Mouse (Mus musculus) small intestine, adult 2 months (tissue): Measurements from ENCODE around the gene Gm45713. TPM values are rescaled to one million over a fixed set of nuclear protein-coding genes. Genes with fewer than 3 reads are reported as not detected.

Experiments used
- H3K27ac ChIP-seq: fragments of 200-500 bp; 2 replicates; pipeline ENCODE4 v1.5.1; 2012; ENCODE audit warnings: low read depth, low read length, control low read depth, inconsistent platforms; ENCODE audit not compliant: insufficient read depth
- H3K27me3 ChIP-seq: fragments of 200-500 bp; 2 replicates; pipeline ENCODE4 v1.6.1; 2012; ENCODE audit warnings: mild to moderate bottlenecking, moderate library complexity, low read length, inconsistent platforms; ENCODE audit not compliant: control insufficient read depth, insufficient read depth
- H3K36me3 ChIP-seq: fragments of 200-500 bp; 2 replicates; pipeline ENCODE4 v1.6.1; 2012; ENCODE audit warnings: mild to moderate bottlenecking, low read length, control low read depth, inconsistent platforms; ENCODE audit not compliant: control insufficient read depth, insufficient read depth
- H3K4me1 ChIP-seq: fragments of 200-500 bp; 2 replicates; pipeline ENCODE4 v1.6.1; 2012; ENCODE audit warnings: low read length, inconsistent platforms, mixed read lengths; ENCODE audit not compliant: control insufficient read depth, insufficient read depth, insufficient read length
- H3K4me3 ChIP-seq: fragments of 200-500 bp; 2 replicates; pipeline ENCODE4 v1.5.1; 2012; ENCODE audit warnings: low read depth, mild to moderate bottlenecking, control low read depth, inconsistent platforms, low read length, moderate library complexity
- CTCF ChIP-seq: fragments of 200-500 bp; IDR thresholded peaks from 2 replicates; pipeline ENCODE4 v1.5.1; 2012; ENCODE audit warnings: low read depth, mild to moderate bottlenecking, control low read depth, inconsistent platforms, low read length, moderate library complexity, mixed read lengths; ENCODE audit not compliant: insufficient replicate concordance, insufficient read length; ENCODE audit errors: extremely low read depth
- POLR2A ChIP-seq: fragments of 200-500 bp; IDR thresholded peaks from 2 replicates; pipeline ENCODE4 v1.6.1; 2012; ENCODE audit warnings: low read depth, mild to moderate bottlenecking, control low read depth, inconsistent platforms, low read length, moderate library complexity
- WGBS: fragments of 180-500 bp; shearing (Covaris S2); methylation state at CpG from one replicate; pipeline ENCODE4 v1.1.7; 2018; 5-methylcytosine and 5-hydroxymethylcytosine counted together
- polyA plus RNA-seq: library from polyadenylated mRNA; depleted of rRNA; stranded (reverse); fragments of >200 nt; gene quantifications from 2 replicates; pipeline ENCODE4 v1.2.3, GENCODE M21; 2012

The Gm45713 gene
- polyA plus RNA-seq, 1 experiment: 1.5 TPM

- Histone ChIP-seq H3K4me1 (0 out of 2 replicates have a peak, but pooled peaks cover 4% of the 10 kb centered on the region), H3K36me3 (no peaks in the 10 kb centered on the region), H3K27ac (no peak overlapping the region), H3K4me3 (no peak overlapping the region), H3K27me3 (no peaks in the 10 kb centered on the region)
- peak; percentile 28; the same call in 1 of the 2 replicates for TF ChIP-seq CTCF
- no peak for TF ChIP-seq POLR2A
- 87% methylated on average over 8 of the region's 8 CpGs for WGBS
Observed at GRCm38 (mm10) chr7:45133446-45134159, 2.4 kb downstream of the Gm45713 start.

- Histone ChIP-seq H3K36me3 (peaks cover 5% of the 10 kb centered on the region), H3K4me3 (no peak overlapping the region), H3K4me1 (0 out of 2 replicates have a peak, but pooled peaks cover 4% of the 10 kb centered on the region), H3K27me3 (no peaks in the 10 kb centered on the region), H3K27ac (no peak overlapping the region)
- WGBS: 92% methylated on average over 11 of the region's 11 CpGs
- TF ChIP-seq CTCF (no peak), POLR2A (no peak)
Observed at GRCm38 (mm10) chr7:45131850-45132249, 4.2 kb downstream of the Gm45713 start.

GRCm38 (mm10) chr7:45129776-45130512 is 6.1 kb downstream of the Gm45713 start:
- Histone ChIP-seq H3K27me3 (no peaks in the 10 kb centered on the region), H3K4me1 (no peaks in the 10 kb centered on the region; the same call in 1 of the 2 replicates), H3K27ac (0 out of 2 replicates have a peak overlapping the region, but pooled peaks have one; percentile 74), H3K4me3 (no peak overlapping the region), H3K36me3 (peaks cover 23% of the 10 kb centered on the region)
- 74% methylated on average over 15 of the region's 15 CpGs for WGBS
- TF ChIP-seq CTCF (no peak), POLR2A (no peak)

- peaks cover 2% of the 10 kb centered on the region; the same call in 1 of the 2 replicates for H3K4me1 ChIP-seq
Observed at GRCm38 (mm10) chr7:45129318-45129717, 6.7 kb downstream of the Gm45713 start.

GRCm38 (mm10) chr7:45128624-45129246 is 7.3 kb downstream of the Gm45713 start, which contains the start of gene Rpl13a:
Rpl13a (minus strand) TSS chr7:45128761.
- peaks cover 2% of the 10 kb centered on the region; the same call in 1 of the 2 replicates for H3K4me1 ChIP-seq
- TF ChIP-seq POLR2A (peak; percentile 87), CTCF (peak; percentile 77)
- H3K36me3 ChIP-seq: peaks cover 23% of the 10 kb centered on the region
- WGBS: under 1% methylated on average over 48 of the region's 48 CpGs
- H3K27ac ChIP-seq: peak within 1 kb of the TSS; percentile 74
- H3K27me3 ChIP-seq: no peaks in the 10 kb centered on the region
- H3K4me3 ChIP-seq: peak within 1 kb of the TSS; percentile 80

More at GRCm38 (mm10) chr7:45129318-45129717, 6.7 kb downstream of the Gm45713 start:
- H3K27me3 ChIP-seq: no peaks in the 10 kb centered on the region
- H3K36me3 ChIP-seq: peaks cover 23% of the 10 kb centered on the region
- peak overlapping the region; percentile 74 for H3K27ac ChIP-seq
- 1% methylated on average over 17 of the region's 17 CpGs for WGBS
- TF ChIP-seq CTCF (no peak), POLR2A (peak; percentile 8; the same call in 1 of the 2 replicates)
- peak overlapping the region; percentile 72 for H3K4me3 ChIP-seq

GRCm38 (mm10) chr7:45127700-45128224 is 8.3 kb downstream of the Gm45713 start:
- WGBS: under 1% methylated on average over 6 of the region's 6 CpGs

More at GRCm38 (mm10) chr7:45127700-45128224, 8.3 kb downstream of the Gm45713 start:
- H3K4me1 ChIP-seq: peaks cover 7% of the 10 kb centered on the region; the same call in 1 of the 2 replicates
- TF ChIP-seq CTCF: no peak
- TF ChIP-seq POLR2A: no peak
- peak overlapping the region; percentile 80 for H3K4me3 ChIP-seq
- no peaks in the 10 kb centered on the region for H3K27me3 ChIP-seq
- H3K36me3 ChIP-seq: peaks cover 27% of the 10 kb centered on the region
- peak overlapping the region; percentile 67 for H3K27ac ChIP-seq
